Mouse (Mus musculus) MN1 (cell line): ENCODE data around the gene Psrc1.

Experiments
- DNase-seq: peaks from one replicate; pipeline ENCODE4 v3.0.0-alpha.2; 2016; ENCODE audit warnings: low spot score

Gene Psrc1

GRCm38 (mm10) chr3:108423844-108424801, 40.5 kb downstream of the Psrc1 start:
- DNase-seq, result peak; percentile 55

GRCm38 (mm10) chr3:108424944-108425623, 41.4 kb downstream of the Psrc1 start:
- no peak for DNase-seq

- no peak for DNase-seq
These were observed 42.0 kb downstream of the Psrc1 start for GRCm38 (mm10) chr3:108425624-108426018.

GRCm38 (mm10) chr3:108432542-108433187, 49.0 kb downstream of the Psrc1 start:
- no peak for DNase-seq

- no peak for DNase-seq
These were observed 49.7 kb downstream of the Psrc1 start for GRCm38 (mm10) chr3:108433188-108433880.

GRCm38 (mm10) chr3:108433881-108434495, 50.3 kb downstream of the Psrc1 start:
- no peak for DNase-seq

- peak; percentile 47 for DNase-seq
These were observed 52.2 kb downstream of the Psrc1 start for GRCm38 (mm10) chr3:108435701-108436379.

- no peak for DNase-seq
These were observed 52.7 kb downstream of the Psrc1 start for GRCm38 (mm10) chr3:108436380-108436714.
